Mouse (Mus musculus) cerebellum, adult 18-20 months (tissue): ENCODE results near the gene Sulf2.

ENCODE experiments used
- DNase-seq, 2 experiments: peaks; one replicate each; pipeline ENCODE4 v3.0.0; 2021

Gene Sulf2

GRCm38 (mm10) chr2:166083542-166084031 is 71.9 kb downstream of the Sulf2 start:
- no peak for DNase-seq

- DNase-seq, result no peak
Observed at GRCm38 (mm10) chr2:166082661-166083060, 72.8 kb downstream of the Sulf2 start.

- DNase-seq, result peak; percentile 49 to 71
Observed at GRCm38 (mm10) chr2:166082193-166082592, 73.3 kb downstream of the Sulf2 start.

GRCm38 (mm10) chr2:166080967-166081750 is 74.3 kb downstream of the Sulf2 start:
- no peak for DNase-seq

GRCm38 (mm10) chr2:166079961-166080885 is 75.2 kb downstream of the Sulf2 start:
- DNase-seq, result no peak

GRCm38 (mm10) chr2:166079231-166079630 is 76.2 kb downstream of the Sulf2 start:
- no peak for DNase-seq

- DNase-seq, result no peak
Observed at GRCm38 (mm10) chr2:166077371-166077770, 78.1 kb downstream of the Sulf2 start.

GRCm38 (mm10) chr2:166074322-166074721 is 81.1 kb downstream of the Sulf2 start:
- no peak for DNase-seq

GRCm38 (mm10) chr2:166073082-166073481 is 82.4 kb downstream of the Sulf2 start:
- no peak for DNase-seq

- no peak for DNase-seq
Observed at GRCm38 (mm10) chr2:166071889-166072288, 83.6 kb downstream of the Sulf2 start.

GRCm38 (mm10) chr2:166071481-166071880 is 84.0 kb downstream of the Sulf2 start:
- DNase-seq, result no peak

GRCm38 (mm10) chr2:166069738-166070137 is 85.7 kb downstream of the Sulf2 start:
- DNase-seq, result no peak

GRCm38 (mm10) chr2:166069164-166069563 is 86.3 kb downstream of the Sulf2 start:
- DNase-seq, result no peak

GRCm38 (mm10) chr2:166068261-166068660 is 87.2 kb downstream of the Sulf2 start:
- no peak for DNase-seq

GRCm38 (mm10) chr2:166066434-166066833 is 89.0 kb downstream of the Sulf2 start:
- DNase-seq, result no peak

GRCm38 (mm10) chr2:166062431-166062830 is 93.0 kb downstream of the Sulf2 start:
- DNase-seq, result no peak

- no peak for DNase-seq
Observed at GRCm38 (mm10) chr2:166062008-166062407, 93.5 kb downstream of the Sulf2 start.

GRCm38 (mm10) chr2:166059684-166060423 is 95.6 kb downstream of the Sulf2 start:
- no peak for DNase-seq

GRCm38 (mm10) chr2:166054002-166054539 is 101.4 kb downstream of the Sulf2 start:
- DNase-seq, result no peak

- no peak for DNase-seq
Observed at GRCm38 (mm10) chr2:166051966-166052365, 103.5 kb downstream of the Sulf2 start.

GRCm38 (mm10) chr2:166051421-166051820 is 104.0 kb downstream of the Sulf2 start:
- DNase-seq, result no peak

- DNase-seq, result no peak
Observed at GRCm38 (mm10) chr2:166048852-166049251, 106.6 kb downstream of the Sulf2 start.

- no peak for DNase-seq
Observed at GRCm38 (mm10) chr2:166047931-166048330, 107.5 kb downstream of the Sulf2 start.
